Comparison of ENCODE assay signal across 19 mouse cellular contexts in genomic region chr16:57412766-57413165, GRCm38 (mm10). TPM values are rescaled to one million over a fixed set of nuclear protein-coding genes. Genes with fewer than 3 reads are reported as not detected.
DNase-seq lines count a peak whose midpoint lies in the region; ATAC-seq lines count a peak whose summit lies in the region.
"Had no signal": no experiment of that assay in that cellular context is flagged by ENCODE, and none has a peak within 500 bp of the region (broad histone marks: within the 10 kb centered on the region; RNA-seq: fewer than 3 reads in every experiment).

No protein-coding gene starts in this region.

- no peaks in the 10 kb centered on the region for H3K27me3 ChIP-seq in embryonic facial prominence, embryonic 14.5 days (replicated peaks; ENCODE audit: control insufficient read depth, insufficient read depth, low read length)
- H3K27me3 ChIP-seq: forebrain, embryonic 12.5 days; heart, embryonic 15.5 days had no signal

- no peak for DNase-seq in frontal cortex, postnatal 25 days (ENCODE audit: low spot score in 2 of 2)
- DNase-seq in right cerebral cortex, adult 18-20 months, result peak; percentile 46
- DNase-seq in right cerebral cortex, postnatal 4 days, result no peak
- DNase-seq in embryonic facial prominence, embryonic 14.5 days (ENCODE audit: low spot score), result peak; percentile 61
- no peak for DNase-seq in cerebellum, postnatal 4 days (ENCODE audit: low spot score in 2 of 2)
- DNase-seq: adrenal gland, postnatal 10 days; cerebellum, adult 11-12 months; cerebellum, adult 9-10 months; cerebellum, postnatal 25 days; gastrocnemius, postnatal 10 days; heart, adult 2 months had no signal

- H3K9me3 ChIP-seq in embryonic facial prominence, embryonic 14.5 days (ENCODE audit: control insufficient read depth, low read length), result no peaks in the 10 kb centered on the region; the same call in 1 of the 2 replicates
- H3K9me3 ChIP-seq: forebrain, embryonic 12.5 days; heart, embryonic 15.5 days; hindbrain, embryonic 10.5 days had no signal

- no peaks in the 10 kb centered on the region for H3K36me3 ChIP-seq in embryonic facial prominence, embryonic 14.5 days (ENCODE audit: control insufficient read depth, insufficient read depth, low read length)
- H3K36me3 ChIP-seq: forebrain, embryonic 12.5 days; heart, embryonic 15.5 days; hindbrain, embryonic 10.5 days had no signal

- 39% methylated on average over 4 of the region's 4 CpGs for WGBS in embryonic facial prominence, embryonic 14.5 days

- H3K4me1 ChIP-seq in embryonic facial prominence, embryonic 14.5 days (ENCODE audit: control insufficient read depth, insufficient read depth, low read length), result peaks cover 16% of the 10 kb centered on the region
- H3K4me1 ChIP-seq: forebrain, embryonic 12.5 days; hindbrain, embryonic 10.5 days had no signal

- ATAC-seq in frontal cortex, adult (ENCODE audit: low TSS enrichment), result peak; percentile 97
- peak; percentile 68; the same call in 1 of the 2 replicates for ATAC-seq in embryonic facial prominence, embryonic 14.5 days (ENCODE audit: low read depth)
- no peak for ATAC-seq in inflammation-experienced regulatory T-cells, adult 6 months
- ATAC-seq: forebrain, embryonic 16.5 days had no signal

- no peak overlapping the region for H3K4me3 ChIP-seq in embryonic facial prominence, embryonic 14.5 days (ENCODE audit: low read depth, low read length)
- H3K4me3 ChIP-seq: forebrain, embryonic 12.5 days; heart, adult 2 months; heart, embryonic 15.5 days; hindbrain, embryonic 10.5 days had no signal

- 0 out of 2 replicates have a peak overlapping the region, but pooled peaks have one; percentile 2 for H3K27ac ChIP-seq in embryonic facial prominence, embryonic 14.5 days (replicated peaks; ENCODE audit: low read depth, low read length)
- H3K27ac ChIP-seq: forebrain, embryonic 12.5 days; heart, adult 2 months; heart, embryonic 15.5 days; hindbrain, embryonic 10.5 days; hindbrain, embryonic 14.5 days had no signal

- H3K9ac ChIP-seq in embryonic facial prominence, embryonic 14.5 days (ENCODE audit: low read depth, low read length), result no peak overlapping the region
- H3K9ac ChIP-seq: forebrain, embryonic 12.5 days; heart, embryonic 15.5 days; hindbrain, embryonic 14.5 days had no signal

- H3K4me2 ChIP-seq in embryonic facial prominence, embryonic 14.5 days (ENCODE audit: low read depth, low read length), result no peak overlapping the region
- H3K4me2 ChIP-seq: forebrain, embryonic 12.5 days; heart, embryonic 11.5 days; heart, embryonic 15.5 days; hindbrain, embryonic 14.5 days had no signal

RNA-seq across cellular contexts. Expression of gene Filip1l, which starts 59.9 kb away (rescaled TPM):
- 25.5 and 30.2 TPM in 2 replicates for polyA plus RNA-seq in embryonic facial prominence, embryonic 14.5 days (2014; fragmentation: Nextera tagmentation; extraction: Ambion mirVana)
- 10 to 100 TPM in 2 of 3 experiments, 1 to 10 TPM in 1; 7.9 to 20.4 (median 17.6) TPM for polyA plus RNA-seq in inflammation-experienced regulatory T-cells, adult 6 months (2017; shearing (Covaris generic))

Comparison
In these comparisons a context has a peak if more than half of its experiments do, and no peak if none do; other contexts are left out.
1. DNase-seq: peak in right cerebral cortex, adult 18-20 months (single experiment) and embryonic facial prominence, embryonic 14.5 days (single experiment); none in frontal cortex, postnatal 25 days (0 of 2), right cerebral cortex, postnatal 4 days (single experiment) and cerebellum, postnatal 4 days (0 of 2).